In genomic region chr17:40767120-40767519, GRCm38 (mm10) we compare ENCODE assay signal across 24 mouse cellular contexts. TPM values are rescaled to one million over a fixed set of nuclear protein-coding genes. Genes with fewer than 3 reads are reported as not detected.
"Had no signal": no experiment of that assay in that cellular context is flagged by ENCODE, and none has a peak within 500 bp of the region (broad histone marks: within the 10 kb centered on the region; RNA-seq: fewer than 3 reads in every experiment).

No protein-coding gene starts in this region.

- H3K27ac ChIP-seq: liver, embryonic 13.5 days; midbrain, embryonic 13.5 days; midbrain, embryonic 15.5 days; neural tube, embryonic 12.5 days; stomach, embryonic 15.5 days; stomach, postnatal 0 days had no signal

- H3K9ac ChIP-seq: liver, embryonic 13.5 days; lung, embryonic 14.5 days; midbrain, embryonic 13.5 days; midbrain, embryonic 15.5 days; neural tube, embryonic 12.5 days; stomach, embryonic 15.5 days had no signal

- DNase-seq: liver, embryonic 13.5 days; lung, adult 18-20 months; lung, embryonic 14.5 days; lung, postnatal 10 days; lung, postnatal 4 days; right cerebral cortex, postnatal 14 days; spleen, adult 18-20 months; thymus, adult 2 months; thymus, postnatal 25 days; thymus, postnatal 4 days had no signal

- H3K4me3 ChIP-seq: liver, embryonic 13.5 days; midbrain, embryonic 13.5 days; midbrain, embryonic 15.5 days; neural tube, embryonic 12.5 days; stomach, embryonic 15.5 days had no signal

- H3K36me3 ChIP-seq: liver, embryonic 13.5 days; midbrain, embryonic 13.5 days; midbrain, embryonic 15.5 days; neural tube, embryonic 12.5 days; stomach, embryonic 15.5 days had no signal

- H3K4me1 ChIP-seq: liver, embryonic 13.5 days; midbrain, embryonic 13.5 days; midbrain, embryonic 15.5 days; neural tube, embryonic 12.5 days; stomach, embryonic 15.5 days had no signal

- H3K9me3 ChIP-seq: liver, embryonic 13.5 days; midbrain, embryonic 13.5 days; midbrain, embryonic 15.5 days; neural tube, embryonic 12.5 days; stomach, embryonic 15.5 days had no signal

- H3K4me2 ChIP-seq: liver, embryonic 13.5 days; lung, embryonic 14.5 days; midbrain, embryonic 11.5 days; midbrain, embryonic 13.5 days; midbrain, embryonic 15.5 days; neural tube, embryonic 12.5 days; stomach, embryonic 15.5 days had no signal

- ATAC-seq: midbrain, embryonic 13.5 days; midbrain, embryonic 15.5 days had no signal

- H3K27me3 ChIP-seq: liver, embryonic 13.5 days; midbrain, embryonic 13.5 days; midbrain, embryonic 15.5 days; neural tube, embryonic 12.5 days; stomach, embryonic 15.5 days had no signal

RNA-seq across cellular contexts. Expression of gene Crisp2, which starts 39.7 kb away (rescaled TPM):
- total RNA-seq: megakaryocyte, adult 5-6 weeks; midbrain, postnatal 0 days; monocyte, adult 5-6 weeks; neutrophil, adult 5-6 weeks had no signal
- polyA plus RNA-seq: lung, embryonic 14.5 days; lung, embryonic 16.5 days; midbrain, embryonic 11.5 days; midbrain, embryonic 13.5 days; midbrain, embryonic 15.5 days; midbrain, postnatal 0 days; neural tube, embryonic 12.5 days; neural tube, embryonic 14.5 days; stomach, embryonic 15.5 days; stomach, postnatal 0 days had no signal

RNA-seq across cellular contexts. Expression of gene Esp1, which starts 40.2 kb away (rescaled TPM):
- total RNA-seq: megakaryocyte, adult 5-6 weeks; midbrain, postnatal 0 days; monocyte, adult 5-6 weeks; neutrophil, adult 5-6 weeks had no signal
- polyA plus RNA-seq: liver, embryonic 13.5 days; lung, embryonic 14.5 days; lung, embryonic 16.5 days; midbrain, embryonic 11.5 days; midbrain, embryonic 13.5 days; midbrain, embryonic 15.5 days; midbrain, postnatal 0 days; neural tube, embryonic 12.5 days; neural tube, embryonic 14.5 days; stomach, embryonic 15.5 days; stomach, postnatal 0 days; testis, adult 2 months; thymus, adult 2 months; urinary bladder, adult 2 months had no signal

RNA-seq across cellular contexts. Expression of gene Rhag, which starts 43.8 kb away (rescaled TPM):
- total RNA-seq: midbrain, postnatal 0 days; monocyte, adult 5-6 weeks had no signal
- polyA plus RNA-seq: midbrain, postnatal 0 days; thymus, adult 2 months; urinary bladder, adult 2 months had no signal
